Mouse (Mus musculus) liver, embryonic 16.5 days (tissue): ENCODE results near the gene Cltrn. TPM values are rescaled to one million over a fixed set of nuclear protein-coding genes. Genes with fewer than 3 reads are reported as not detected.

ENCODE experiments used
- ATAC-seq: fragments of 200-750 bp; cut with Nextera tagmentation; 2 replicates; pipeline ENCODE4 v1.8.0; 2017; ENCODE audit warnings: low read depth, mild to moderate bottlenecking, moderate number of reproducible peaks, moderate library complexity
- H3K27ac ChIP-seq: fragments of 300-500 bp; sonication (generic); 2 replicates; pipeline ENCODE4 v1.5.1; 2014; ENCODE audit warnings: mild to moderate bottlenecking, low read length
- H3K27me3 ChIP-seq: fragments of 300-500 bp; sonication (generic); 2 replicates; pipeline ENCODE4 v1.6.1; 2014; ENCODE audit warnings: low read depth, low read length, mixed read lengths; ENCODE audit not compliant: control insufficient read depth, insufficient read depth
- H3K36me3 ChIP-seq: fragments of 300-500 bp; sonication (generic); 2 replicates; pipeline ENCODE4 v1.6.1; 2014; ENCODE audit warnings: mild to moderate bottlenecking; ENCODE audit not compliant: control insufficient read depth, insufficient read depth
- H3K4me1 ChIP-seq: fragments of 300-500 bp; sonication (generic); 2 replicates; pipeline ENCODE4 v1.6.1; 2014; ENCODE audit warnings: low read depth, low read length, mixed read lengths; ENCODE audit not compliant: control insufficient read depth
- H3K4me2 ChIP-seq: fragments of 300-500 bp; sonication (generic); 2 replicates; pipeline ENCODE4 v1.6.1; 2014; ENCODE audit warnings: low read depth, low read length, mixed read lengths
- H3K4me3 ChIP-seq: fragments of 300-500 bp; sonication (generic); 2 replicates; pipeline ENCODE4 v1.5.1; 2014; ENCODE audit warnings: low read depth, mild to moderate bottlenecking, low read length
- H3K9ac ChIP-seq: fragments of 300-500 bp; sonication (generic); 2 replicates; pipeline ENCODE4 v1.6.1; 2014; ENCODE audit warnings: low read depth, low read length
- H3K9me3 ChIP-seq: fragments of 300-500 bp; sonication (generic); replicated peaks from 2 replicates; pipeline ENCODE4 v1.6.1; 2016; ENCODE audit warnings: low read length; ENCODE audit not compliant: control insufficient read depth
- WGBS: fragments of 180-500 bp; shearing (Covaris S2); extraction: QIAGEN DNeasy Blood & Tissue Kit; methylation state at CpG from one replicate; pipeline ENCODE4 v1.1.7; 2014; ENCODE audit not compliant: insufficient replicate concordance; 5-methylcytosine and 5-hydroxymethylcytosine counted together
- polyA plus RNA-seq: library from polyadenylated mRNA; unstranded; fragments of >200 nt; fragmentation: Nextera tagmentation; extraction: Ambion mirVana; gene quantifications from 2 replicates; pipeline ENCODE4 v1.2.1, GENCODE M21; 2015

Gene Cltrn
- polyA plus RNA-seq, 1 experiment from 2014 or later: 1.3 TPM

- H3K9ac ChIP-seq: no peak overlapping the region
- H3K27me3 ChIP-seq: no peaks in the 10 kb centered on the region; the same call in 1 of the 2 replicates
- no peaks in the 10 kb centered on the region for H3K9me3 ChIP-seq
- no peak overlapping the region for H3K4me2 ChIP-seq
- no peak overlapping the region for H3K27ac ChIP-seq
- 60% methylated on average over 5 of the region's 5 CpGs for WGBS
- ATAC-seq: no peak
- H3K4me3 ChIP-seq: no peak overlapping the region
- no peaks in the 10 kb centered on the region for H3K36me3 ChIP-seq
- H3K4me1 ChIP-seq: no peaks in the 10 kb centered on the region
Measured at GRCm38 (mm10) chrX:164154594-164154993, 66.0 kb downstream of the Cltrn start.

DNA sequence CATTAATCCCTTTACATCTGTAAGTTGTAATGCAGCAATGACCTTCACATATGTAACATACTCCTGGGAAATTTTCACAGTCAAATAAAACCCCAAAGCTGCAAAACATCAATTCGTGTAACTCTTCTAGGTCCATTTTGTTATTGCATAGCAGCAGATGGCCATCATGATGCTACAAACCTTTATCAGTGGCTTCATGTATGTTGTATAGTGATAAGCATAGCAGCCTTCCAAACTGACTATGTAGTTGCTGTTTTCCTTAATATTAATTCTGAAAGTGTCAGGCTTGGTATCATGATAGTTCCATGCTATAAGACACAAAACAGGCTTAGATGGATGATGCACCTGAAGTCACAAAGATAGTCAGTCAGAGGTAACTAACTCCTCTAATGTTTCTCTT lies 76.1 kb downstream of the Cltrn start:
- peak overlapping the region; percentile 36; the same call in 1 of the 2 replicates for H3K4me2 ChIP-seq
- peaks cover 2% of the 10 kb centered on the region; the same call in 1 of the 2 replicates for H3K27me3 ChIP-seq
- no peaks in the 10 kb centered on the region for H3K9me3 ChIP-seq
- H3K9ac ChIP-seq: no peak overlapping the region
- H3K27ac ChIP-seq: peak overlapping the region; percentile 55; the same call in 1 of the 2 replicates
- 26% methylated on average over 1 of the region's 1 CpGs for WGBS
- no peak overlapping the region for H3K4me3 ChIP-seq
- H3K36me3 ChIP-seq: no peaks in the 10 kb centered on the region
- ATAC-seq: peak; percentile 93
- no peaks in the 10 kb centered on the region for H3K4me1 ChIP-seq

Other genes starting within 250 kb of the Cltrn start
- 5.4 and 5.5 TPM in 2 replicates for gene Ap1s2, start 179.8 kb upstream of the Cltrn start, polyA plus RNA-seq
- gene Zrsr2, start 130.2 kb upstream of the Cltrn start, polyA plus RNA-seq: 11.0 and 12.7 TPM in 2 replicates
- gene Car5b, start 60.8 kb upstream of the Cltrn start, polyA plus RNA-seq: 0.07 and 0.15 TPM in 2 replicates
- 13.1 and 13.8 TPM in 2 replicates for gene Siah1b, start 12.3 kb upstream of the Cltrn start, polyA plus RNA-seq
- 0.14 and 0.84 TPM in 2 replicates for gene Ace2, start 50.5 kb downstream of the Cltrn start, polyA plus RNA-seq
- 0.70 and 0.77 TPM in 2 replicates for gene Bmx, start 169.4 kb downstream of the Cltrn start, polyA plus RNA-seq
- gene Pir, start 180.5 kb downstream of the Cltrn start, polyA plus RNA-seq: 20.3 and 20.4 TPM in 2 replicates